Mouse (Mus musculus): ENCODE measurements around the gene Gm17374.

DNA sequence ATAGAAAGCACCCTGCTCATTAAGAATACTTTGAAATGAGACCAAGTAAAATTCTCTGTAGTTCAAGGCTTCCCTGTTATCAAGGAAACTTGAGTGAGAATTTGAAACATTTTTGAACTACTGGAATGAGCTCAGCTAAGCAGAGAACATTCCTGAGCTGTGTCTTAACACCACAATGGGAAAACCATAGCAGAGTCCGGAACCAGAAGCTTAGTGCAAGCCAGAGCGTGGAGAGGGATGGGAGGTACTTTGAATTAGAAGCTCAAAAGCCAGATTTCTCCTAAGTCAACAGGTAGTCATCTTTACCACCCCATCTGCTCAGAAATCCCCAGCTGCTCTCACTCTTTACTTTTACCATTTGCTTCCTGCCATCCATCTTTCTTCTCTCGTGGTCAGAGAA is 46.9 kb upstream of the Gm17374 start:
- TF ChIP-seq EP300 (IDR thresholded peaks at IDR 0.05; ENCODE audit: low read length): no peak
- no peak for TF ChIP-seq SMC3 (IDR thresholded peaks at IDR 0.05; ENCODE audit: low read depth, low read length)
- TF ChIP-seq CTCF (conservative IDR thresholded peaks at IDR 0.05 in 1 of 2, IDR thresholded peaks at IDR 0.05 in 1 of 2; ENCODE audit: low read depth in 2 of 2, low read length in 2 of 2): no peak
- TF ChIP-seq KAT2A (IDR thresholded peaks at IDR 0.05; ENCODE audit: insufficient replicate concordance, low read length): no peak
- no peak for TF ChIP-seq RAD21 (IDR thresholded peaks at IDR 0.05; ENCODE audit: low read depth, low read length)
- no peak for TF ChIP-seq MAZ (IDR thresholded peaks at IDR 0.05; ENCODE audit: low read depth, low read length)
- no peak for TF ChIP-seq HCFC1 (IDR thresholded peaks at IDR 0.05; ENCODE audit: low read depth, low read length)
- no peak for TF ChIP-seq JUN (IDR thresholded peaks at IDR 0.05; ENCODE audit: insufficient read depth, low read depth, low read length)
- TF ChIP-seq NRF1 (IDR thresholded peaks at IDR 0.05; ENCODE audit: low read depth, low read length): no peak
- no peak for TF ChIP-seq USF2 (conservative IDR thresholded peaks at IDR 0.05; ENCODE audit: low read depth, low read length)
- TF ChIP-seq ELF1 (IDR thresholded peaks at IDR 0.05; ENCODE audit: low read depth, low read length): no peak

Measured in CH12.LX (cell line).